Mouse (Mus musculus) liver, adult 2 months (tissue): Measurements from ENCODE around the gene Pter.

Source experiments
- CTCF ChIP-seq: fragments of 200-500 bp; IDR thresholded peaks from 2 replicates; pipeline ENCODE4 v1.5.1; 2011; ENCODE audit warnings: low read depth, low read length, control low read depth
- POLR2A ChIP-seq: fragments of 200-500 bp; IDR thresholded peaks from 2 replicates; pipeline ENCODE4 v1.6.1; 2011; ENCODE audit warnings: low read length, control low read depth; ENCODE audit not compliant: insufficient read depth; ENCODE audit errors: extremely low read depth

GRCm38 (mm10) chr2:13008433-13008832 is 84.6 kb downstream of the Pter start:
- no peak for TF ChIP-seq CTCF
- no peak for TF ChIP-seq POLR2A
